Mouse (Mus musculus): ENCODE measurements around the gene Retreg2. TPM values are rescaled to one million over a fixed set of nuclear protein-coding genes. Genes with fewer than 3 reads are reported as not detected.

The Retreg2 gene
- polyA plus RNA-seq, 1 experiment: not detected

DNA sequence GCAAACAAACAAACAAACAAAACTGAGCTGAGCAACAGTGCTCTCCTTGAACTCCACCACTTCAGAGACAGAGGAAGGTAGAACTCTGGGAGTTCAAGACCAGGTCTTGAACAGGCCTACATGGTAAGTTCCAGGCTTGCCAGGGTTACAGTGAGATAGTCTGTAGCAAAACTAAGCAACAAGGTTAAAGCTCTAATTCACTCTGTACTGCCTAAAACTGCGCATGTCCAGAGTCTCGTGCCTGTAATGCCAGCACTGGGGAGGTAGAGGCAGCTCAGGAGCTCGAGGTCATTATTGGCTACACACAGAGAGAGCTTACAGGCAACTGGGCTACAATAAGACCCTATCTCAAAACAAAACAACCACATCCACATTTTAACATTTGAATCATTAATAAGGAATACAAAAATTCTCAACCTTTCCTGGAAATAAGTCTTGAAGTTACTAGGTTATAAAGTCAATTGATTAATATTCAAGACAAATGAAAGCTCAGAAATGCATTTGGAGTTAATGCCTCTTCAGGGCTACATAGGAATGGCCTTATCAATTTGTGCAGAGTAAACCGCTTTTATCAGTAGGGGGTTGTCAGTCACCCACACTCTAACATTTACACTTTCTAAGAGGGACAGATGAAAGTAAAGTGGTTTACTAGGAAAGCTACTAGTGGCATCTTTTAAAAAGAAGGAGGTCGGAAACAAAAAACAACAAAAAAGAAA lies 17.1 kb downstream of the Retreg2 start:
- WGBS: 66% methylated on average over 5 of the region's 5 CpGs
- no peaks in the 10 kb centered on the region for H3K4me1 ChIP-seq (ENCODE audit: control insufficient read depth, insufficient read depth, low read length)
- TF ChIP-seq CTCF (IDR thresholded peaks at IDR 0.05; ENCODE audit: insufficient read depth, low read depth, low read length) (no peak), POLR2A (IDR thresholded peaks at IDR 0.05; ENCODE audit: insufficient read depth, low read depth, low read length) (no peak)
- H3K27ac ChIP-seq (ENCODE audit: insufficient read depth, low read depth, low read length): no peak overlapping the region
- no peak overlapping the region for H3K4me3 ChIP-seq (ENCODE audit: insufficient read depth, low read depth, low read length)

GRCm38 (mm10) chr1:75160256-75160617 lies 17.7 kb downstream of the Retreg2 start:
- H3K4me1 ChIP-seq (ENCODE audit: control insufficient read depth, insufficient read depth, low read length): no peaks in the 10 kb centered on the region
- TF ChIP-seq POLR2A (IDR thresholded peaks at IDR 0.05; ENCODE audit: insufficient read depth, low read depth, low read length) (no peak), CTCF (IDR thresholded peaks at IDR 0.05; ENCODE audit: insufficient read depth, low read depth, low read length) (no peak)
- H3K27ac ChIP-seq (ENCODE audit: insufficient read depth, low read depth, low read length): no peak overlapping the region
- H3K4me3 ChIP-seq (ENCODE audit: insufficient read depth, low read depth, low read length): no peak overlapping the region
- 75% methylated on average over 4 of the region's 4 CpGs for WGBS

DNA sequence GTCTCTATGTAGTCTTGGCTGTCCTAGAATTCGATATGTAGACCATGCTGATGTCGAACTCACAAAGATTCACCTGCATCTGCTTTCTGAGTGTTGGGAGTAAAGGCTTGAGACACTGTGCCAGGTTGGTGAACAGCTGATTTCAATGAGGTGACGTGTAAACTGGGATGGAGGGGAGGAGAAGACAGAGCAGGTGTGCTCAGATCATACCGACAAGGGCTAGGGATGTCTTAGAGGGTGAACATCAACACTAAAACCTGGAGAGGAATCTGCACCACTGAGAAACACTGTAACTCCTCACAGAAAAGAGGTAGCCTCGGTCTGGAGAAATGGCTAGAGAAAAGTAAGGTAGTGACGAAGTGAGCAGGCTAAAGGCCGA lies 25.5 kb downstream of the Retreg2 start:
- H3K4me3 ChIP-seq (ENCODE audit: insufficient read depth, low read depth, low read length): peak overlapping the region; percentile 80
- H3K4me1 ChIP-seq (ENCODE audit: control insufficient read depth, insufficient read depth, low read length): peaks cover 2% of the 10 kb centered on the region; the same call in 1 of the 2 replicates
- WGBS: 6% methylated on average over 7 of the region's 7 CpGs
- no peak overlapping the region for H3K27ac ChIP-seq (ENCODE audit: insufficient read depth, low read depth, low read length)
- no peak for TF ChIP-seq POLR2A (IDR thresholded peaks at IDR 0.05; ENCODE audit: insufficient read depth, low read depth, low read length)
- TF ChIP-seq CTCF (IDR thresholded peaks at IDR 0.05; ENCODE audit: insufficient read depth, low read depth, low read length): no peak

- 1% methylated on average over 59 of the region's 59 CpGs for WGBS
- Histone ChIP-seq H3K4me1 (ENCODE audit: control insufficient read depth, insufficient read depth, low read length) (peaks cover 2% of the 10 kb centered on the region; the same call in 1 of the 2 replicates), H3K4me3 (ENCODE audit: insufficient read depth, low read depth, low read length) (peak within 1 kb of the TSS; percentile 80), H3K27ac (ENCODE audit: insufficient read depth, low read depth, low read length) (no peak within 1 kb of the TSS)
- TF ChIP-seq POLR2A (IDR thresholded peaks at IDR 0.05; ENCODE audit: insufficient read depth, low read depth, low read length) (peak; percentile 26; the same call in 1 of the 2 replicates), CTCF (IDR thresholded peaks at IDR 0.05; ENCODE audit: insufficient read depth, low read depth, low read length) (no peak)
Measured at GRCm38 (mm10) chr1:75168472-75169464, 26.2 kb downstream of the Retreg2 start, which contains the start of gene Zfand2b. Gene Zfand2b (plus strand): TSS chr1:75168646.

DNA sequence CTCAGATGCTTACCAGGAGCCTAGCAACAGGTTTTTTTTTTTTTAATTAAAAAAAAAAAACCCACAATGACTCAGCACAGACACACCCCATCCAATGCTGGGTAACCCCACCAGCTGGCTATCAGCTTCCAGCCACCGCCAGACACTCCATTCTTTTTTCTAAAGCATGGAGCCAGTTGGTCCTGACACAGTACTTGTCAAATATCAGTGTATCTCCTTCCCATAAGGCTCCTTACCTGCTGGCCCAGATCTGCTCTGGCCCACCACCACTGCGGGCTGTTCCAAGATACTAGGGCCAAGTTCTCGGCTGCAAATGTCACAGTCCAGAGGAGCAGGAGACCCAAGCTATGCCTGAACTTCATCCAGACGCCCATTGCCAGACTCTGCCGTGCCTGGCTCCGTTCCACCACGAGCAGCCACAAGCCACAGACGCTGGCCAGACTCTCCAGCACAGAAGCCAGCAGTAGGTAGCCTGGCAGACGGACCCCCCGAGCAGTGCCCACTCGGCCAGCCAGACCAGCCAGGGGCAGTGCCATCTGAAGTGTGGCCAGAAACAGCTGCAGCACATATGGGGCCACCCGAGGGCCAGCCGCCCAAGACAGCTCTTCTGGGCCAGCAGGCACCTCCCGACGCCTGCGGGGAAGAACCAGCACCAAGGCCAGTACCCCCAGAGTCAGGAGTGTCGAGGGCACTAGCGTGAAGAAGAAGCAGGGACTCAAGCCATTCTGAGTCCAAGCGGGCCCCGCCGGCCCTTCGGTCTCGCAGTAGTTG lies 36.9 kb downstream of the Retreg2 start:
- 2% methylated on average over 23 of the region's 23 CpGs for WGBS
- TF ChIP-seq POLR2A (IDR thresholded peaks at IDR 0.05; ENCODE audit: insufficient read depth, low read depth, low read length): no peak; the same call in 1 of the 2 replicates
- no peak for TF ChIP-seq CTCF (IDR thresholded peaks at IDR 0.05; ENCODE audit: insufficient read depth, low read depth, low read length)
- Histone ChIP-seq H3K4me3 (ENCODE audit: insufficient read depth, low read depth, low read length) (peak overlapping the region; percentile 70), H3K4me1 (ENCODE audit: control insufficient read depth, insufficient read depth, low read length) (peaks cover 11% of the 10 kb centered on the region), H3K27ac (ENCODE audit: insufficient read depth, low read depth, low read length) (no peak overlapping the region)

DNA sequence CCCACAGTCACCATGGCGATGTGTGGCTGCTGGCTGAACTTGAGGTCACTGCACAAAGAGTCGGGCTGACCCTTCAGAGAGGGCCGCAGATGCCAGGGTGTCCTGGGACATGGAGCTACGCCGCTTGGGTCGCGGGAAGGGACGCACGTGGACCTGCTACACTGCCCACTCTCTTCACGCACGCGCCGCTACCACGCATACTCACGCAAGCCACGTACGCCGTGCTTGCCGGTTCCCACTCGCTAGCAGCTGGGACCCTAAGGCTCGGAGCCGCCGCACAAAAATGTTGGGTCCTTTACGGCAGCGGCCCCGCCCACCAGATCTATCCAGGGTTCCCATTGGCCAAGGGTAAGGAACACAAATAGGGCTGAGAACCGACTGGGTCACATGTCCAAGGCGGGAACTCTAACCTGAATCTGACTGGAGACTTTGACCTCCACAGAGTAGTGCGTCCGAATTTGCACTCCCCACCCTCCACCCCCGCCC lies 37.6 kb downstream of the Retreg2 start, which contains the start of gene Abcb6:
Abcb6 (minus strand) TSS at position 288 of the 486 bp plus-strand sequence.
- under 1% methylated on average over 31 of the region's 31 CpGs for WGBS
- H3K27ac ChIP-seq (ENCODE audit: insufficient read depth, low read depth, low read length): no peak within 1 kb of the TSS
- H3K4me3 ChIP-seq (ENCODE audit: insufficient read depth, low read depth, low read length): peak within 1 kb of the TSS; percentile 70
- peaks cover 11% of the 10 kb centered on the region for H3K4me1 ChIP-seq (ENCODE audit: control insufficient read depth, insufficient read depth, low read length)
- TF ChIP-seq POLR2A (IDR thresholded peaks at IDR 0.05; ENCODE audit: insufficient read depth, low read depth, low read length): peak; percentile 24; the same call in 1 of the 2 replicates
- no peak for TF ChIP-seq CTCF (IDR thresholded peaks at IDR 0.05; ENCODE audit: insufficient read depth, low read depth, low read length)

GRCm38 (mm10) chr1:75180741-75181140 lies 38.2 kb downstream of the Retreg2 start:
- Histone ChIP-seq H3K4me1 (ENCODE audit: control insufficient read depth, insufficient read depth, low read length) (peaks cover 11% of the 10 kb centered on the region), H3K4me3 (ENCODE audit: insufficient read depth, low read depth, low read length) (no peak overlapping the region), H3K27ac (ENCODE audit: insufficient read depth, low read depth, low read length) (no peak overlapping the region)
- WGBS: 29% methylated on average over 7 of the region's 7 CpGs
- TF ChIP-seq POLR2A (IDR thresholded peaks at IDR 0.05; ENCODE audit: insufficient read depth, low read depth, low read length): no peak
- no peak for TF ChIP-seq CTCF (IDR thresholded peaks at IDR 0.05; ENCODE audit: insufficient read depth, low read depth, low read length)

- H3K4me3 ChIP-seq (ENCODE audit: insufficient read depth, low read depth, low read length): no peak overlapping the region
- H3K4me1 ChIP-seq (ENCODE audit: control insufficient read depth, insufficient read depth, low read length): peaks cover 11% of the 10 kb centered on the region
- TF ChIP-seq POLR2A (IDR thresholded peaks at IDR 0.05; ENCODE audit: insufficient read depth, low read depth, low read length) (no peak), CTCF (IDR thresholded peaks at IDR 0.05; ENCODE audit: insufficient read depth, low read depth, low read length) (no peak)
- H3K27ac ChIP-seq (ENCODE audit: insufficient read depth, low read depth, low read length): no peak overlapping the region
- 73% methylated on average over 4 of the region's 4 CpGs for WGBS
Measured at GRCm38 (mm10) chr1:75181377-75181870, 38.8 kb downstream of the Retreg2 start.

Measured in olfactory bulb, adult 2 months (tissue).